Mouse (Mus musculus) midbrain, postnatal 0 days (tissue): ENCODE data around the gene Slc28a1. TPM values are rescaled to one million over a fixed set of nuclear protein-coding genes. Genes with fewer than 3 reads are reported as not detected.
"Not testable (repeated sequence)": the region's sequence is repeated elsewhere in the genome, so short reads cannot be mapped to it uniquely, and the experiment has no call there.

ENCODE experiments used
- ATAC-seq: fragments of 200-750 bp; cut with Nextera tagmentation; 2 replicates; pipeline ENCODE4 v1.8.0; 2017; ENCODE audit warnings: moderate number of reproducible peaks, mild to moderate bottlenecking, moderate TSS enrichment, moderate library complexity; ENCODE audit not compliant: low FRiP score
- DNase-seq: peaks from one replicate; pipeline ENCODE4 v3.0.0-alpha.2; 2015; ENCODE audit warnings: low spot score
- H3K27ac ChIP-seq: fragments of 300-500 bp; sonication (generic); 2 replicates; pipeline ENCODE4 v1.5.1; 2014; ENCODE audit warnings: low read depth, mild to moderate bottlenecking, low read length, mixed read lengths
- H3K27me3 ChIP-seq: fragments of 300-500 bp; sonication (generic); 2 replicates; pipeline ENCODE4 v1.6.1; 2014; ENCODE audit warnings: low read length, control low read depth, mixed read lengths; ENCODE audit not compliant: insufficient read depth
- H3K36me3 ChIP-seq: fragments of 300-500 bp; sonication (generic); 2 replicates; pipeline ENCODE4 v1.6.1; 2014; ENCODE audit warnings: low read length, control low read depth, mixed read lengths; ENCODE audit not compliant: insufficient read depth
- H3K4me1 ChIP-seq: fragments of 300-500 bp; sonication (generic); 2 replicates; pipeline ENCODE4 v1.6.1; 2014; ENCODE audit warnings: mild to moderate bottlenecking, control low read depth, antibody characterized with exemption, low read length, mixed read lengths; ENCODE audit not compliant: insufficient read depth
- H3K4me2 ChIP-seq: fragments of 300-500 bp; sonication (generic); 2 replicates; pipeline ENCODE4 v1.6.1; 2014; ENCODE audit warnings: low read depth, mild to moderate bottlenecking, low read length, mixed read lengths; ENCODE audit not compliant: poor library complexity, severe bottlenecking
- H3K4me3 ChIP-seq: fragments of 300-500 bp; sonication (generic); 2 replicates; pipeline ENCODE4 v1.5.1; 2014; ENCODE audit warnings: low read depth, mild to moderate bottlenecking, low read length, moderate library complexity
- H3K9ac ChIP-seq: fragments of 300-500 bp; sonication (generic); replicated peaks from 2 replicates; pipeline ENCODE4 v1.6.1; 2014; ENCODE audit warnings: mild to moderate bottlenecking, low read length, moderate library complexity, mixed read lengths; ENCODE audit not compliant: poor library complexity, severe bottlenecking
- H3K9me3 ChIP-seq: fragments of 300-500 bp; sonication (generic); 2 replicates; pipeline ENCODE4 v1.6.1; 2016; ENCODE audit warnings: low read length, control low read depth
- CTCF ChIP-seq: IDR thresholded peaks from 2 replicates; pipeline ENCODE4 v1.5.1; 2016; ENCODE audit warnings: antibody characterized with exemption, mild to moderate bottlenecking
- WGBS: fragments of 180-500 bp; shearing (Covaris S2); extraction: QIAGEN DNeasy Blood & Tissue Kit; methylation state at CpG from one replicate; pipeline ENCODE4 v1.1.7; 2014; 5-methylcytosine and 5-hydroxymethylcytosine counted together
- polyA plus RNA-seq: library from polyadenylated mRNA; unstranded; fragments of >200 nt; fragmentation: Nextera tagmentation; extraction: Ambion mirVana; gene quantifications from 2 replicates; pipeline ENCODE4 v1.2.1, GENCODE M21; 2015
- total RNA-seq: library from RNA; depleted of rRNA; stranded (reverse); fragments of >200 nt; gene quantifications from 2 replicates; pipeline ENCODE4 v1.2.3, GENCODE M21; 2014

Slc28a1 gene
- total and polyA plus RNA-seq, 2 experiments from 2014 or later, result 0.10 to 0.33 TPM

DNA sequence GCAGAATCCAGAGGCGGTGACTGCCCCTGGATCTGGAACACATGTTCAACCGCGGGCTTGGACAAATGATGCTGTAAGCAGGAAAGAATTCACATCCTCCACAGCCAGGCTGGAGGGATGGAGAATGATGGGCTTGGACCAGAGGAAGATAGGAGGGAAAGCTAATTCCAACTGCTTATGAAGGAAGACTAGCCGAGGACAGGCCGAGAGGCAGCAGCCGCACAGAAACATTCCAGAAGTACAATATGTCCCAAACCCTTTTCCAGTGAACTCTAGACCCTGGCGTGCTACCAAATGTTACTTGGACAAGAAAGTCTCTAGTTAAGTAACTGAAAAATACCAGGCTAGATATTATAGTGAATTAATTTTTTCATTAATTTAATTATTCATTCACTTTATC lies 24.5 kb downstream of the Slc28a1 start:
- no peak overlapping the region for H3K4me3 ChIP-seq
- DNase-seq (no peak), ATAC-seq (no peak)
- H3K4me1 ChIP-seq, result 0 out of 2 replicates have a peak, but pooled peaks cover 3% of the 10 kb centered on the region
- H3K36me3 ChIP-seq, result no peaks in the 10 kb centered on the region
- no peak for TF ChIP-seq CTCF
- H3K4me2 ChIP-seq, result no peak overlapping the region
- no peak overlapping the region for H3K9ac ChIP-seq
- 95% methylated on average over 7 of the region's 7 CpGs for WGBS
- no peak overlapping the region for H3K27ac ChIP-seq
- no peaks in the 10 kb centered on the region for H3K9me3 ChIP-seq
- H3K27me3 ChIP-seq, result no peaks in the 10 kb centered on the region

GRCm38 (mm10) chr7:81139671-81140404 lies 25.2 kb downstream of the Slc28a1 start:
- WGBS, result 91% methylated on average over 5 of the region's 5 CpGs
- Histone ChIP-seq H3K9me3 (no peaks in the 10 kb centered on the region), H3K36me3 (no peaks in the 10 kb centered on the region), H3K27me3 (no peaks in the 10 kb centered on the region), H3K4me3 (no peak overlapping the region), H3K4me1 (no peaks in the 10 kb centered on the region), H3K27ac (no peak overlapping the region), H3K9ac (no peak overlapping the region), H3K4me2 (no peak overlapping the region)
- TF ChIP-seq CTCF, result no peak
- ATAC-seq (no peak), DNase-seq (no peak)

DNA sequence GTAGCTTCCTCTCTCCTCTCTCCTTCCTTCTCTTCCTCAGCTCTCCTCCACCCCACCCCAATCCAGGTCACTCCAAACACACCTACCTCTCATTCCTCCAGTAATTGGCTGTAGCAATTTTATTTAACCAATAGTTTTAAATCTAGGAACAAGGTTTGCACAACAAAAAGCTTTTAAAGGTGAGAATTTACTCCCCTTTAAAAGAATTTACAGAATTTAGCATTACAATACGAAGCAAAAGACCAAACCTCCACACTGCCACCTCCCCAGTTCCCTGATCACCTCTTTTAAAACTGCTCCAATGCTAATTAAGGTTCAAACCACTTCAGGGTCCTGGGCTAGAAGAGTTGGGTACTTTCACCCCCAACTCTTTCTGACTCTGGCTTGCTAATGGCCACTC lies 26.9 kb downstream of the Slc28a1 start:
- no peak overlapping the region for H3K9ac ChIP-seq
- no peaks in the 10 kb centered on the region for H3K9me3 ChIP-seq
- H3K27me3 ChIP-seq, result no peaks in the 10 kb centered on the region
- H3K4me2 ChIP-seq, result no peak overlapping the region
- TF ChIP-seq CTCF, result no peak
- WGBS, result 61% methylated on average over 1 of the region's 1 CpGs
- H3K27ac ChIP-seq, result no peak overlapping the region
- no peaks in the 10 kb centered on the region for H3K36me3 ChIP-seq
- ATAC-seq (no peak), DNase-seq (no peak)
- H3K4me1 ChIP-seq, result no peaks in the 10 kb centered on the region
- H3K4me3 ChIP-seq, result no peak overlapping the region

DNA sequence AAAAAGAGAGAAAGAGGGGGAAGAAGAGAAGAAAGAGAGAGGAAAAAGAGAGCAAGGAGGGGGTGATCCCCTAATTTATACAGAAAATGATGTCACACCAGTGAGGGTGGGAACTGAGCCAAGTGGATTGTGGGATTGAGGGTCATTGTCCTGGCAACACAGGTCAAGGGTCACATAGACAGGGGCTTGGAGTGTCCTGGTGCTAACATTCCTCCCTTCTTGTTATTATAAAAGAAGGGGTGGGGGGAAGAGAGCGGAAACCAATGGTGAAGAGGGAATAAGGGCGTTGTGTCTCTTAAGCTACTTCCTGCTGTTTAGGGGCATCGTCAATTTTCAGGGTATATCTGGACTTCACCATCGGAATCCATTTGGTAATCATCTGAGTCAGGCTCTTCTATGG lies 28.5 kb downstream of the Slc28a1 start:
- H3K9ac ChIP-seq, H3K4me1 ChIP-seq, H3K4me2 ChIP-seq, ATAC-seq, H3K27me3 ChIP-seq, H3K9me3 ChIP-seq, DNase-seq, H3K36me3 ChIP-seq, H3K27ac ChIP-seq, H3K4me3 ChIP-seq: not testable (repeated sequence)
- WGBS, result 63% methylated on average over 4 of the region's 4 CpGs

- no peaks in the 10 kb centered on the region for H3K27me3 ChIP-seq
- no peaks in the 10 kb centered on the region for H3K4me1 ChIP-seq
- TF ChIP-seq CTCF, result no peak
- DNase-seq (no peak), ATAC-seq (no peak)
- no peaks in the 10 kb centered on the region for H3K36me3 ChIP-seq
- no peak overlapping the region for H3K4me3 ChIP-seq
- no peak overlapping the region for H3K27ac ChIP-seq
- H3K9me3 ChIP-seq, result no peaks in the 10 kb centered on the region
- no peak overlapping the region for H3K4me2 ChIP-seq
- 93% methylated on average over 11 of the region's 11 CpGs for WGBS
- H3K9ac ChIP-seq, result no peak overlapping the region
Observed at GRCm38 (mm10) chr7:81149759-81150158, 35.2 kb downstream of the Slc28a1 start.

GRCm38 (mm10) chr7:81151216-81151615 lies 36.6 kb downstream of the Slc28a1 start:
- Histone ChIP-seq H3K4me1 (no peaks in the 10 kb centered on the region), H3K9ac (no peak overlapping the region), H3K4me2 (no peak overlapping the region), H3K36me3 (no peaks in the 10 kb centered on the region), H3K9me3 (no peaks in the 10 kb centered on the region), H3K27ac (no peak overlapping the region), H3K27me3 (no peaks in the 10 kb centered on the region), H3K4me3 (no peak overlapping the region)
- no peak for TF ChIP-seq CTCF
- WGBS, result 95% methylated on average over 8 of the region's 8 CpGs
- ATAC-seq (no peak), DNase-seq (no peak)
